Mouse (Mus musculus): ENCODE results near the gene Hnrnpl.
A peak's percentile ranks its signal among the peaks of the same experiment; 100 is the strongest.

DNA sequence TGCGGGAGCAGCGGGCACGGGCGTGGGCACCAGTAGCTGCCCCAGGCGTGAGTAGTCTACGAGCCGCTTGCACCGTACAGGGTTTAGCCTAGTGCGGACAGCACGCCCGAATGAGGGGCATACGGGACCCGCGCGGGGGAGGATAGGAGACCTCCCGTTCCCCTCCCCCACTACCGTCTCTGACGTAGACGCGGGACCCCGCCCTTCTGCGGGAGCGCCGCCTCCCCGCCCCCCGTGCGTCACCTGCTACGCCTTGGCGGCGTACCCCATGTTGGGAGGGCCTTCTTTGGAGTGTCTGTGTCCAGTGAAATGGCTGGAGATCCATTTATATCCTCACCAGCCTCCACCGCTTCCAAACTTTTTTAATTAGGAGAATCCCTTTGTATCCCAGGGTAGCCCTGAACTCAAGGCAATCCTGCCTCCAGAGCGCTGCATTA is 634 bp downstream of the Hnrnpl start:
- TF ChIP-seq CTCF (IDR thresholded peaks at IDR 0.05), result no peak
- peak; percentile 94 for TF ChIP-seq POLR2A (IDR thresholded peaks at IDR 0.05; ENCODE audit: insufficient read depth, low read depth, low read length)
- peak; percentile 63; the same call in 1 of the 2 replicates for TF ChIP-seq EP300 (IDR thresholded peaks at IDR 0.05; ENCODE audit: insufficient read depth, low read depth, low read length)

All from heart, adult 2 months (tissue).